Comparison of ENCODE assay signal across 21 mouse cellular contexts in genomic region chr5:43042585-43042984, GRCm38 (mm10).
DNase-seq lines count a peak whose midpoint lies in the region; ATAC-seq and TF ChIP-seq lines count a peak whose summit lies in the region.
"Had no signal": no experiment of that assay in that cellular context is flagged by ENCODE, and none has a peak within 500 bp of the region (broad histone marks: within the 10 kb centered on the region; RNA-seq: fewer than 3 reads in every experiment).

No protein-coding gene starts in this region.

- TF ChIP-seq CTCF in CH12.LX (conservative IDR thresholded peaks at IDR 0.05 in 1 of 2, IDR thresholded peaks at IDR 0.05 in 1 of 2; ENCODE audit: low read depth in 2 of 2, low read length in 2 of 2): no peak
- no peak for TF ChIP-seq CTCF in stomach, postnatal 0 days (IDR thresholded peaks at IDR 0.05; ENCODE audit: low read depth)

- no peak overlapping the region for H3K4me3 ChIP-seq in CH12.LX (replicated peaks in 1 of 3; ENCODE audit: low read depth in 2 of 3, low read length in 2 of 3, poor library complexity in 1 of 3)
- no peak overlapping the region for H3K4me3 ChIP-seq in stomach, postnatal 0 days (ENCODE audit: low read depth, low read length)
- H3K4me3 ChIP-seq: embryonic facial prominence, embryonic 10.5 days; embryonic facial prominence, embryonic 12.5 days; forebrain, embryonic 13.5 days; forebrain, embryonic 15.5 days had no signal

- TF ChIP-seq POLR2A in CH12.LX (IDR thresholded peaks at IDR 0.05; ENCODE audit: low read depth, low read length): no peak

- H3K4me1 ChIP-seq in CH12.LX (ENCODE audit: control insufficient read depth in 1 of 2, insufficient read depth in 2 of 2): peaks cover 12 to 13% of the 10 kb centered on the region in 2 experiments
- H3K4me1 ChIP-seq in stomach, postnatal 0 days (replicated peaks; ENCODE audit: control insufficient read depth, insufficient read depth): no peaks in the 10 kb centered on the region
- H3K4me1 ChIP-seq: embryonic facial prominence, embryonic 10.5 days; embryonic facial prominence, embryonic 12.5 days; forebrain, embryonic 13.5 days; forebrain, embryonic 15.5 days had no signal

- H3K27me3 ChIP-seq in CH12.LX (replicated peaks): no peaks in the 10 kb centered on the region
- H3K27me3 ChIP-seq in stomach, postnatal 0 days (ENCODE audit: control insufficient read depth, insufficient read depth, low read length): no peaks in the 10 kb centered on the region
- H3K27me3 ChIP-seq: embryonic facial prominence, embryonic 12.5 days; forebrain, embryonic 13.5 days; forebrain, embryonic 15.5 days had no signal

- H3K9ac ChIP-seq in CH12.LX (ENCODE audit: insufficient read depth, low read depth): no peak overlapping the region
- no peak overlapping the region for H3K9ac ChIP-seq in stomach, postnatal 0 days (ENCODE audit: low read length)
- H3K9ac ChIP-seq: embryonic facial prominence, embryonic 12.5 days; forebrain, embryonic 13.5 days; forebrain, embryonic 15.5 days; forebrain, postnatal 0 days had no signal

- H3K27ac ChIP-seq in CH12.LX (ENCODE audit: insufficient read depth, low read depth): no peak overlapping the region
- 0 out of 2 replicates have a peak overlapping the region, but pooled peaks have one; percentile 4 for H3K27ac ChIP-seq in stomach, postnatal 0 days (replicated peaks)
- H3K27ac ChIP-seq: embryonic facial prominence, embryonic 10.5 days; embryonic facial prominence, embryonic 12.5 days; forebrain, embryonic 13.5 days; forebrain, embryonic 15.5 days had no signal

- dilution Hi-C loops in CH12.LX (cut with MboI; ENCODE audit: extremely low pct_ligation_motif_present, extremely low pct_unique_long_range_greater_than_20kb, low sequenced_read_pairs): no loop called here

- H3K79me2 ChIP-seq in CH12.LX (replicated peaks; ENCODE audit: control insufficient read depth, extremely low read depth, insufficient read depth, poor library complexity, severe bottlenecking): no peaks in the 10 kb centered on the region

- DNase-seq in 416B (ENCODE audit: low read depth): peak; percentile 26
- peak; percentile 30 for DNase-seq in CH12.LX (ENCODE audit: extremely low read depth)
- no peak for DNase-seq in stomach, postnatal 0 days (ENCODE audit: low spot score)
- DNase-seq in spleen, postnatal 4 days (ENCODE audit: low spot score in 2 of 2): no peak
- DNase-seq in cerebellum, postnatal 4 days (ENCODE audit: low spot score in 2 of 2): no peak
- DNase-seq: adrenal gland, adult 2 months; adrenal gland, postnatal 10 days; adrenal gland, postnatal 25 days; B cell, adult 2 months; cerebellum, adult 11 months; cerebellum, adult 18-20 months; cerebellum, adult 8-10 months; cerebellum, adult 9-11 months; cerebellum, postnatal 14 days; cerebellum, postnatal 36 days; forebrain, postnatal 0 days had no signal

- peak; percentile 76 for TF ChIP-seq EP300 in CH12.LX (IDR thresholded peaks at IDR 0.05; ENCODE audit: low read length)
- TF ChIP-seq EP300 in stomach, postnatal 0 days (optimal IDR thresholded peaks at IDR 0.05): no peak

- no peak overlapping the region for H3K4me2 ChIP-seq in CH12.LX (ENCODE audit: insufficient read depth, low read depth, poor library complexity, severe bottlenecking)
- no peak overlapping the region for H3K4me2 ChIP-seq in stomach, postnatal 0 days (replicated peaks; ENCODE audit: low read depth)
- H3K4me2 ChIP-seq: embryonic facial prominence, embryonic 12.5 days; forebrain, embryonic 13.5 days; forebrain, embryonic 15.5 days had no signal

- no peaks in the 10 kb centered on the region for H3K36me3 ChIP-seq in CH12.LX (replicated peaks in 1 of 2; ENCODE audit: control insufficient read depth in 1 of 2, insufficient read depth in 1 of 2, low read length in 1 of 2)
- H3K36me3 ChIP-seq in stomach, postnatal 0 days (ENCODE audit: control insufficient read depth, insufficient read depth, low read length): no peaks in the 10 kb centered on the region
- H3K36me3 ChIP-seq: embryonic facial prominence, embryonic 10.5 days; embryonic facial prominence, embryonic 12.5 days; forebrain, embryonic 15.5 days had no signal

- no peak for TF ChIP-seq RAD21 in CH12.LX (IDR thresholded peaks at IDR 0.05; ENCODE audit: low read depth, low read length)

- in situ Hi-C loops in CH12.LX (cut with MboI; ENCODE audit: low pct_ligation_motif_present, low pct_unique_long_range_greater_than_20kb, low sequenced_read_pairs): loop anchor here (10.0 kb wide), 1 partner anchor 62 kb away; no protein-coding TSS in a partner anchor

- ATAC-seq in stomach, postnatal 0 days (ENCODE audit: low FRiP score, low TSS enrichment): no peak
- ATAC-seq: CD4-positive, CD25-positive, alpha-beta regulatory T cell, adult 4 months; forebrain, embryonic 13.5 days; forebrain, embryonic 15.5 days; forebrain, postnatal 0 days had no signal

- no peaks in the 10 kb centered on the region for H3K9me3 ChIP-seq in CH12.LX (replicated peaks; ENCODE audit: low read length)
- no peaks in the 10 kb centered on the region for H3K9me3 ChIP-seq in stomach, postnatal 0 days (ENCODE audit: control insufficient read depth, low read length)
- H3K9me3 ChIP-seq: embryonic facial prominence, embryonic 10.5 days; embryonic facial prominence, embryonic 12.5 days; forebrain, embryonic 13.5 days; forebrain, embryonic 15.5 days had no signal

- 88% methylated on average over 3 of the region's 3 CpGs for WGBS in stomach, postnatal 0 days

TF ChIP-seq in CH12.LX, 34 proteins besides CTCF, POLR2A, EP300 and RAD21:
- no peak for TF ChIP-seq MXI1 (IDR thresholded peaks at IDR 0.05; ENCODE audit: low read depth, low read length)
- TF ChIP-seq ELF1 (IDR thresholded peaks at IDR 0.05; ENCODE audit: low read depth, low read length): peak; percentile 52; the same call in 1 of the 2 replicates
- no peak for TF ChIP-seq CHD2 (IDR thresholded peaks at IDR 0.05; ENCODE audit: low read length)
- TF ChIP-seq TCF12 (IDR thresholded peaks at IDR 0.05; ENCODE audit: low read depth, low read length): peak; percentile 47; the same call in 1 of the 2 replicates
- TF ChIP-seq PAX5 (IDR thresholded peaks at IDR 0.05; ENCODE audit: low read length): no peak
- TF ChIP-seq JUND (conservative IDR thresholded peaks at IDR 0.05; ENCODE audit: low read depth, low read length): peak; percentile 87
- peak; percentile 68 for TF ChIP-seq JUN (IDR thresholded peaks at IDR 0.05; ENCODE audit: insufficient read depth, low read depth, low read length)
- no peak for TF ChIP-seq ZMIZ1 (IDR thresholded peaks at IDR 0.05; ENCODE audit: low read depth, low read length)
- TF ChIP-seq NRF1 (IDR thresholded peaks at IDR 0.05; ENCODE audit: low read depth, low read length): no peak
- TF ChIP-seq SMC3 (IDR thresholded peaks at IDR 0.05; ENCODE audit: low read depth, low read length): no peak
- no peak for TF ChIP-seq UBTF (IDR thresholded peaks at IDR 0.05; ENCODE audit: low read depth, low read length)
- peak; percentile 55; the same call in 1 of the 2 replicates for TF ChIP-seq MAX (IDR thresholded peaks at IDR 0.05; ENCODE audit: low read length)
- TF ChIP-seq USF2 (conservative IDR thresholded peaks at IDR 0.05; ENCODE audit: low read depth, low read length): no peak
- no peak for TF ChIP-seq MAZ (IDR thresholded peaks at IDR 0.05; ENCODE audit: low read depth, low read length)
- TF ChIP-seq CHD1 (IDR thresholded peaks at IDR 0.05; ENCODE audit: low read depth, low read length): no peak
- TF ChIP-seq BHLHE40 (IDR thresholded peaks at IDR 0.05; ENCODE audit: low read depth, low read length): peak; percentile 89
- TF ChIP-seq ZKSCAN1 (IDR thresholded peaks at IDR 0.05; ENCODE audit: borderline replicate concordance, low read depth, low read length): no peak
- TF ChIP-seq IRF4 (IDR thresholded peaks at IDR 0.05; ENCODE audit: low read depth, low read length): peak; percentile 54; the same call in 1 of the 2 replicates
- TF ChIP-seq NELFE (IDR thresholded peaks at IDR 0.05; ENCODE audit: low read depth, low read length): no peak
- TF ChIP-seq KAT2A (IDR thresholded peaks at IDR 0.05; ENCODE audit: insufficient replicate concordance, low read length): no peak
- no peak for TF ChIP-seq USF1 (IDR thresholded peaks at IDR 0.05; ENCODE audit: low read depth, low read length)
- peak; percentile 43; the same call in 1 of the 2 replicates for TF ChIP-seq MYC (IDR thresholded peaks at IDR 0.05; ENCODE audit: low read depth, low read length)
- TF ChIP-seq ZNF384 (IDR thresholded peaks at IDR 0.05; ENCODE audit: low read depth, low read length): no peak
- peak; percentile 40; the same call in 1 of the 2 replicates for TF ChIP-seq MEF2A (IDR thresholded peaks at IDR 0.05; ENCODE audit: borderline replicate concordance, low read depth, low read length)
- TF ChIP-seq HCFC1 (IDR thresholded peaks at IDR 0.05; ENCODE audit: low read depth, low read length): no peak
- 0 out of 2 replicates have a peak, but pooled peaks have one; percentile 34 for TF ChIP-seq RCOR1 (conservative IDR thresholded peaks at IDR 0.05; ENCODE audit: low read depth, low read length)
- no peak for TF ChIP-seq POLR2AphosphoS2 (IDR thresholded peaks at IDR 0.05; ENCODE audit: low read depth, low read length)
- TF ChIP-seq ZC3H11A (IDR thresholded peaks at IDR 0.05; ENCODE audit: low read depth, low read length): no peak
- no peak for TF ChIP-seq SIN3A (IDR thresholded peaks at IDR 0.05; ENCODE audit: low read length)
- TF ChIP-seq MAFK (IDR thresholded peaks at IDR 0.05; ENCODE audit: insufficient replicate concordance, low read length): no peak
- TF ChIP-seq E2F4 (IDR thresholded peaks at IDR 0.05; ENCODE audit: insufficient replicate concordance, low read depth, low read length): no peak
- TF ChIP-seq ETS1 (conservative IDR thresholded peaks at IDR 0.05; ENCODE audit: low read depth, low read length): peak; percentile 83
- no peak for TF ChIP-seq GABPA (IDR thresholded peaks at IDR 0.05; ENCODE audit: insufficient replicate concordance, low read depth, low read length)
- no peak for TF ChIP-seq TBP (conservative IDR thresholded peaks at IDR 0.05; ENCODE audit: low read depth, low read length)
TF ChIP-seq in CH12.LX: peak in this region for 11.

Comparison
In these comparisons a context has a peak if more than half of its experiments do, and no peak if none do; other contexts are left out.
1. DNase-seq: peak in 416B (single experiment) and CH12.LX (single experiment); none in stomach, postnatal 0 days (single experiment), spleen, postnatal 4 days (0 of 2) and cerebellum, postnatal 4 days (0 of 2).